Mouse (Mus musculus) CH12.LX (cell line): Measurements from ENCODE around the gene Gm7694. TPM values are rescaled to one million over a fixed set of nuclear protein-coding genes. Genes with fewer than 3 reads are reported as not detected.

Source experiments
- DNase-seq: peaks from one replicate; pipeline ENCODE4 v3.0.0-alpha.2; 2013; ENCODE audit errors: extremely low read depth
- H3K27ac ChIP-seq: 2 replicates; pipeline ENCODE4 v1.5.1; 2012; ENCODE audit warnings: low read depth, mild to moderate bottlenecking, control low read depth, moderate library complexity; ENCODE audit not compliant: insufficient read depth
- H3K27me3 ChIP-seq: replicated peaks from 2 replicates; pipeline ENCODE3; 2012; ENCODE audit warnings: inconsistent platforms
- H3K36me3 ChIP-seq, 2 experiments: replicated peaks in 1 of 2; 2 replicates each; pipeline versions ENCODE3 to v1.6.1; 2012; ENCODE audit warnings: inconsistent platforms in 1 of 2, low read length in 1 of 2, mild to moderate bottlenecking in 1 of 2, mixed read lengths in 1 of 2, moderate library complexity in 1 of 2; ENCODE audit not compliant: control insufficient read depth in 1 of 2, insufficient read depth in 1 of 2
- H3K4me1 ChIP-seq, 2 experiments: 2 replicates each; pipeline ENCODE4 v1.6.1; 2012; ENCODE audit warnings: inconsistent platforms in 1 of 2, moderate library complexity in 1 of 2; ENCODE audit not compliant: insufficient read depth in 2 of 2, control insufficient read depth in 1 of 2
- H3K4me2 ChIP-seq: 2 replicates; pipeline ENCODE4 v1.6.1; 2012; ENCODE audit warnings: low read depth, mild to moderate bottlenecking, control low read depth; ENCODE audit not compliant: poor library complexity, insufficient read depth, severe bottlenecking
- H3K4me3 ChIP-seq, 3 experiments: fragments of 150-350 bp in 1 of 3; sonication (generic) in 1 of 3; replicated peaks in 1 of 3; 2 replicates each; pipeline versions ENCODE3 to v1.5.1; 2011 to 2012; ENCODE audit warnings: low read depth in 2 of 3, low read length in 2 of 3, mild to moderate bottlenecking in 2 of 3, moderate library complexity in 2 of 3, control low read depth in 1 of 3, improper control_type of control experiment in 1 of 3, inconsistent platforms in 1 of 3, mixed read lengths in 1 of 3; ENCODE audit not compliant: poor library complexity in 1 of 3
- H3K79me2 ChIP-seq: replicated peaks from 2 replicates; pipeline ENCODE4 v1.6.1; 2012; ENCODE audit warnings: mild to moderate bottlenecking, moderate library complexity; ENCODE audit not compliant: control insufficient read depth, poor library complexity, insufficient read depth, severe bottlenecking; ENCODE audit errors: extremely low read depth
- H3K9ac ChIP-seq: 2 replicates; pipeline ENCODE4 v1.6.1; 2012; ENCODE audit warnings: low read depth, mild to moderate bottlenecking, control low read depth, moderate library complexity; ENCODE audit not compliant: insufficient read depth
- H3K9me3 ChIP-seq: replicated peaks from 2 replicates; pipeline ENCODE3; 2012; ENCODE audit warnings: low read length, inconsistent platforms, mixed read lengths
- CHD1 ChIP-seq: IDR thresholded peaks from 2 replicates; pipeline ENCODE4 v1.6.1; 2012; ENCODE audit warnings: low read depth, low read length, improper control_type of control experiment, inconsistent platforms
- E2F4 ChIP-seq: IDR thresholded peaks from 2 replicates; pipeline ENCODE4 v1.6.1; 2011; ENCODE audit warnings: low read depth, low read length, improper control_type of control experiment; ENCODE audit not compliant: insufficient replicate concordance
- EP300 ChIP-seq: IDR thresholded peaks from 2 replicates; pipeline ENCODE4 v1.6.1; 2011; ENCODE audit warnings: low read length, improper control_type of control experiment
- KAT2A ChIP-seq: IDR thresholded peaks from 2 replicates; pipeline ENCODE4 v1.6.1; 2012; ENCODE audit warnings: low read length, improper control_type of control experiment, inconsistent platforms; ENCODE audit not compliant: insufficient replicate concordance
- MAFK ChIP-seq: IDR thresholded peaks from 2 replicates; pipeline ENCODE4 v1.6.1; 2011; ENCODE audit warnings: low read length, improper control_type of control experiment; ENCODE audit not compliant: insufficient replicate concordance
- MAX ChIP-seq: IDR thresholded peaks from 2 replicates; pipeline ENCODE4 v1.6.1; 2011; ENCODE audit warnings: low read length, improper control_type of control experiment
- MEF2A ChIP-seq: IDR thresholded peaks from 2 replicates; pipeline ENCODE4 v1.6.1; 2014; ENCODE audit warnings: low read depth, mild to moderate bottlenecking, inconsistent platforms, low read length, improper control_type of control experiment, borderline replicate concordance
- MXI1 ChIP-seq: IDR thresholded peaks from 2 replicates; pipeline ENCODE4 v1.6.1; 2011; ENCODE audit warnings: mild to moderate bottlenecking, low read depth, low read length, improper control_type of control experiment
- MYC ChIP-seq: IDR thresholded peaks from 2 replicates; pipeline ENCODE4 v1.6.1; 2011; ENCODE audit warnings: low read depth, mild to moderate bottlenecking, improper control_type of control experiment, low read length
- NRF1 ChIP-seq: IDR thresholded peaks from 2 replicates; pipeline ENCODE4 v1.6.1; 2014; ENCODE audit warnings: low read depth, mild to moderate bottlenecking, inconsistent platforms, low read length, improper control_type of control experiment, moderate library complexity
- POLR2AphosphoS2 ChIP-seq: IDR thresholded peaks from 2 replicates; pipeline ENCODE4 v1.6.1; 2011; ENCODE audit warnings: low read depth, low read length, improper control_type of control experiment
- RAD21 ChIP-seq: IDR thresholded peaks from 2 replicates; pipeline ENCODE4 v1.6.1; 2011; ENCODE audit warnings: low read depth, mild to moderate bottlenecking, low read length, improper control_type of control experiment, moderate library complexity
- RCOR1 ChIP-seq: conservative IDR thresholded peaks from 2 replicates; pipeline ENCODE4 v1.6.1; 2012; ENCODE audit warnings: low read depth, mild to moderate bottlenecking, inconsistent platforms, low read length, improper control_type of control experiment
- SIN3A ChIP-seq: IDR thresholded peaks from 2 replicates; pipeline ENCODE4 v1.6.1; 2012; ENCODE audit warnings: low read length, improper control_type of control experiment, inconsistent platforms
- TCF12 ChIP-seq: IDR thresholded peaks from 2 replicates; pipeline ENCODE4 v1.6.1; 2014; ENCODE audit warnings: low read depth, mild to moderate bottlenecking, inconsistent platforms, low read length, improper control_type of control experiment
- USF1 ChIP-seq: IDR thresholded peaks from 2 replicates; pipeline ENCODE4 v1.6.1; 2014; ENCODE audit warnings: low read depth, mild to moderate bottlenecking, inconsistent platforms, low read length, improper control_type of control experiment
- USF2 ChIP-seq: conservative IDR thresholded peaks from 2 replicates; pipeline ENCODE4 v1.6.1; 2011; ENCODE audit warnings: low read depth, low read length, improper control_type of control experiment
- ZMIZ1 ChIP-seq: IDR thresholded peaks from 2 replicates; pipeline ENCODE4 v1.6.1; 2012; ENCODE audit warnings: low read depth, mild to moderate bottlenecking, inconsistent platforms, low read length, improper control_type of control experiment
- ZNF384 ChIP-seq: IDR thresholded peaks from 2 replicates; pipeline ENCODE4 v1.6.1; 2012; ENCODE audit warnings: low read depth, low read length, improper control_type of control experiment, inconsistent platforms
- dilution Hi-C: fragments of 300-500 bp; cut with MboI; formaldehyde crosslinking; loops from 2 replicates; pipeline ENCODE4 v1.14.3; 2020; ENCODE audit warnings: low sequenced_read_pairs; ENCODE audit not compliant: extremely low pct_unique_long_range_greater_than_20kb, extremely low pct_ligation_motif_present
- in situ Hi-C: fragments of 300-500 bp; cut with MboI; formaldehyde crosslinking; loops from 3 replicates; pipeline ENCODE4 v1.14.3; 2019; ENCODE audit warnings: low sequenced_read_pairs, low pct_ligation_motif_present, low pct_unique_long_range_greater_than_20kb, mixed read lengths
- polyA plus RNA-seq: library from polyadenylated mRNA; unstranded; fragments of >175 nt; gene quantifications from 2 replicates; pipeline ENCODE4 v1.2.1, GENCODE M21; 2012; ENCODE audit warnings: low read depth; ENCODE audit not compliant: insufficient read length
- total RNA-seq, 2 experiments: library from RNA; depleted of rRNA; stranded (reverse); fragments of 300-350 nt in 1 of 2; fragments of >200 nt in 1 of 2; gene quantifications; 2 replicates each; pipeline ENCODE4 v1.2.3; 2012 to 2014

The Gm7694 gene
- total and polyA plus RNA-seq, 3 experiments, result 0.04 TPM; not detected in 2

DNA sequence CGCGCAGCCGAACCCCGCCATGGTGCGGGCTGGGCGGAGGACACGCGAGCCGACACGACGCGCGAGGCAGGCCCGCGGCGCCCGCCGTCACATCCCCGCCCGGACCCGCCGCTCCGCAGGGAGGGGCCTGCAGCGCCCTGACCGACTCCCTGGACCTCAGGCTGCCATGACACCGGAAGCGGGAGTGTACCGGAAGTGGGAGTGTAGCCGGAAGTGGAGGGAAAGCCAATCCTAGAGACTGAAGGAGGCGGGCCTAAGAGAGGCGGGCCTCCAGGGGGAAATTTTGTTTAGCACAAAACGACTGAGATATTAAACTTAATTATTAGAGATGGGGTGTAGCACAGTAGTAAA, 50.6 kb downstream of the Gm7694 start:
- Histone ChIP-seq H3K9me3 (no peaks in the 10 kb centered on the region), H3K9ac (no peak overlapping the region), H3K27me3 (no peaks in the 10 kb centered on the region), H3K4me3 (no peak overlapping the region), H3K4me2 (no peak overlapping the region), H3K27ac (no peak overlapping the region), H3K36me3 (no peaks in the 10 kb centered on the region), H3K4me1 (no peaks in the 10 kb centered on the region), H3K79me2 (no peaks in the 10 kb centered on the region)
- TF ChIP-seq MEF2A (no peak), MAX (no peak), EP300 (no peak), USF2 (no peak), MAFK (no peak), NRF1 (no peak), MXI1 (no peak), ZNF384 (no peak), E2F4 (no peak), CHD1 (no peak), MYC (no peak), TCF12 (no peak)
- dilution Hi-C loops (no loop called here), in situ Hi-C loops (no loop called here)
- DNase-seq, result no peak

DNA sequence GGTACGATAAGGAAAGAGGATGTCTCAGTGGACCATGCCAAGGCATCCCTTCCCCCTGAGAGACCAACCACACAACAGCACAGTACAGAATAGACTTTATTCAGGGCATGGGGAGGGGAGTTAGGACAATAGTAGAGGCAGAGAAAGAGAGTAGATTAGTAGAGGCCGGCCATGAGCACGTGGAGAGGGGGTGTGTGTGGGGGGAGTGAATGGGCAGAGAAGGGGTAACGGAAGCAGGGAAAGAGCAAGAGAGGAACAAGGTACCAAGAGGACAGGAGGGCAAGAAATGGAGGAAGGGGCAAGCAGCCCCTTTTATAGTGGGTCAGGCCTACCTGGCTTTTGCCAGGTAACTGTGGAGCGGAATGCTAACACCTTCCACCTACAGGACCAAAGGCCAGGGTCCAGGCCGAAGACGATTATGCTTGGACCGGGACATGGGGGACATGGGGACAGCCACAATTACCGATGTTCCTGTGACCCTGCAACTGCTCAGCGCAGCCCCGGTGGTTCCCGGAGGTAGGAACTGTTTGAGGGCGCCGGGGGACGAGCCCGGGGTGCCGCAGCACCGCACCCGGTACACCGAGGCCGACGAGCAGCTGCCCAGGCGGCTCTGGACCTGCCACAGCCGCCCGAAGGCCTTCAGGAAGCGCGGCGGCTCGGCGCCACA, 51.1 kb downstream of the Gm7694 start:
- Histone ChIP-seq H3K4me2 (no peak overlapping the region), H3K79me2 (no peaks in the 10 kb centered on the region), H3K9me3 (no peaks in the 10 kb centered on the region), H3K9ac (no peak overlapping the region), H3K27me3 (no peaks in the 10 kb centered on the region), H3K27ac (no peak overlapping the region), H3K4me1 (no peaks in the 10 kb centered on the region), H3K4me3 (no peak overlapping the region), H3K36me3 (no peaks in the 10 kb centered on the region)
- TF ChIP-seq ZMIZ1, result no peak
- no peak for TF ChIP-seq POLR2AphosphoS2
- no peak for TF ChIP-seq EP300
- TF ChIP-seq MAFK, result no peak
- TF ChIP-seq RAD21, result no peak
- TF ChIP-seq USF1, result no peak
- TF ChIP-seq KAT2A, result no peak
- TF ChIP-seq RCOR1, result no peak
- no peak for TF ChIP-seq SIN3A
- in situ Hi-C loops, result no loop called here
- dilution Hi-C loops, result no loop called here
- DNase-seq, result no peak

Other genes starting within 250 kb of the Gm7694 start
- 0.13 and 0.30 TPM in 2 replicates for gene Ddr2, start 195.6 kb downstream of the Gm7694 start, total RNA-seq (2012; rRNA removed)
- gene Ddr2, start 195.6 kb downstream of the Gm7694 start, total RNA-seq (2014; rRNA removed), result 0.17 and 0.19 TPM in 2 replicates
- 0.33 and 0.37 TPM in 2 replicates for gene Ddr2, start 195.6 kb downstream of the Gm7694 start, polyA plus RNA-seq
- gene Uap1, start 131.4 kb downstream of the Gm7694 start, total RNA-seq (2012; rRNA removed), result 32.2 and 32.7 TPM in 2 replicates
- 46.3 and 51.8 TPM in 2 replicates for gene Uap1, start 131.4 kb downstream of the Gm7694 start, total RNA-seq (2014; rRNA removed)
- gene Uap1, start 131.4 kb downstream of the Gm7694 start, polyA plus RNA-seq, result 34.1 and 39.4 TPM in 2 replicates
- 22.7 and 23.8 TPM in 2 replicates for gene Uhmk1, start 90.9 kb downstream of the Gm7694 start, total RNA-seq (2012; rRNA removed)
- gene Uhmk1, start 90.9 kb downstream of the Gm7694 start, total RNA-seq (2014; rRNA removed), result 30.7 and 32.5 TPM in 2 replicates
- 21.5 and 25.0 TPM in 2 replicates for gene Uhmk1, start 90.9 kb downstream of the Gm7694 start, polyA plus RNA-seq
- 0.47 TPM in 1 of 2 replicates, not detected in the other for gene Sh2d1b2, start 73.6 kb downstream of the Gm7694 start, total RNA-seq (2012; rRNA removed)
- not detected in 2 replicates for gene Sh2d1b2, start 73.6 kb downstream of the Gm7694 start, total RNA-seq (2014; rRNA removed)
- 1.1 and 1.9 TPM in 2 replicates for gene Sh2d1b2, start 73.6 kb downstream of the Gm7694 start, polyA plus RNA-seq
- 1.9 and 2.6 TPM in 2 replicates for gene Sh2d1b1, start 29.0 kb downstream of the Gm7694 start, total RNA-seq (2012; rRNA removed)
- gene Sh2d1b1, start 29.0 kb downstream of the Gm7694 start, total RNA-seq (2014; rRNA removed), result 9.7 and 11.5 TPM in 2 replicates
- 13.7 and 13.9 TPM in 2 replicates for gene Sh2d1b1, start 29.0 kb downstream of the Gm7694 start, polyA plus RNA-seq
- not detected in 2 replicates for gene Spata46, start 2.5 kb upstream of the Gm7694 start, total RNA-seq (2012; rRNA removed)
- gene Spata46, start 2.5 kb upstream of the Gm7694 start, total RNA-seq (2014; rRNA removed), result not detected in 2 replicates
- not detected in 2 replicates for gene Spata46, start 2.5 kb upstream of the Gm7694 start, polyA plus RNA-seq